Mouse (Mus musculus): ENCODE measurements around the gene Adcy1.
A peak's percentile ranks its signal among the peaks of the same experiment; 100 is the strongest.

Gene Adcy1

GRCm38 (mm10) chr11:7069762-7070161 lies 6.5 kb downstream of the Adcy1 start:
- DNase-seq (ENCODE audit: low spot score in 2 of 2) = no peak

- DNase-seq (ENCODE audit: low spot score in 2 of 2) = no peak
Observed at GRCm38 (mm10) chr11:7071617-7072016, 8.3 kb downstream of the Adcy1 start.

GRCm38 (mm10) chr11:7073556-7073955 lies 10.3 kb downstream of the Adcy1 start:
- no peak for DNase-seq (ENCODE audit: low spot score in 2 of 2)

GRCm38 (mm10) chr11:7076510-7076909 lies 13.2 kb downstream of the Adcy1 start:
- no peak for DNase-seq (ENCODE audit: low spot score in 2 of 2)

- no peak for DNase-seq (ENCODE audit: low spot score in 2 of 2)
Observed at GRCm38 (mm10) chr11:7081893-7082292, 18.6 kb downstream of the Adcy1 start.

- no peak for DNase-seq (ENCODE audit: low spot score in 2 of 2)
Observed at GRCm38 (mm10) chr11:7083911-7084310, 20.6 kb downstream of the Adcy1 start.

GRCm38 (mm10) chr11:7085184-7085583 lies 21.9 kb downstream of the Adcy1 start:
- no peak for DNase-seq (ENCODE audit: low spot score in 2 of 2)

- DNase-seq (ENCODE audit: low spot score in 2 of 2) = no peak
Observed at GRCm38 (mm10) chr11:7091120-7091519, 27.8 kb downstream of the Adcy1 start.

GRCm38 (mm10) chr11:7094844-7095243 lies 31.6 kb downstream of the Adcy1 start:
- DNase-seq (ENCODE audit: low spot score in 2 of 2) = no peak

GRCm38 (mm10) chr11:7101674-7102073 lies 38.4 kb downstream of the Adcy1 start:
- no peak for DNase-seq (ENCODE audit: low spot score in 2 of 2)

GRCm38 (mm10) chr11:7102256-7103194 lies 39.2 kb downstream of the Adcy1 start:
- DNase-seq (ENCODE audit: low spot score in 2 of 2) = no peak

- DNase-seq (ENCODE audit: low spot score in 2 of 2) = no peak
Observed at GRCm38 (mm10) chr11:7105337-7105736, 42.0 kb downstream of the Adcy1 start.

- DNase-seq (ENCODE audit: low spot score in 2 of 2) = no peak
Observed at GRCm38 (mm10) chr11:7109131-7109530, 45.8 kb downstream of the Adcy1 start.

- no peak for DNase-seq (ENCODE audit: low spot score in 2 of 2)
Observed at GRCm38 (mm10) chr11:7113046-7113445, 49.8 kb downstream of the Adcy1 start.

GRCm38 (mm10) chr11:7113687-7114086 lies 50.4 kb downstream of the Adcy1 start:
- no peak for DNase-seq (ENCODE audit: low spot score in 2 of 2)

GRCm38 (mm10) chr11:7114312-7114711 lies 51.0 kb downstream of the Adcy1 start:
- no peak for DNase-seq (ENCODE audit: low spot score in 2 of 2)

- DNase-seq (ENCODE audit: low spot score in 2 of 2) = no peak
Observed at GRCm38 (mm10) chr11:7116647-7117046, 53.4 kb downstream of the Adcy1 start.

- DNase-seq (ENCODE audit: low spot score in 2 of 2) = no peak
Observed at GRCm38 (mm10) chr11:7129319-7130051, 66.2 kb downstream of the Adcy1 start.

- no peak for DNase-seq (ENCODE audit: low spot score in 2 of 2)
Observed at GRCm38 (mm10) chr11:7132736-7133387, 69.6 kb downstream of the Adcy1 start.

GRCm38 (mm10) chr11:7133736-7134135 lies 70.4 kb downstream of the Adcy1 start:
- DNase-seq (ENCODE audit: low spot score in 2 of 2) = no peak

GRCm38 (mm10) chr11:7134319-7134718 lies 71.0 kb downstream of the Adcy1 start:
- peak; percentile 32 to 37 for DNase-seq (ENCODE audit: low spot score in 2 of 2)

- DNase-seq (ENCODE audit: low spot score in 2 of 2) = no peak
Observed at GRCm38 (mm10) chr11:7135301-7135700, 72.0 kb downstream of the Adcy1 start.
